Mouse (Mus musculus) liver (tissue): ENCODE data around the gene Fam187a.
A peak's percentile ranks its signal among the peaks of the same experiment; 100 is the strongest.

Source experiments
- DNase-seq: peaks from one replicate; pipeline ENCODE4 v3.0.0-alpha.2; 2020; ENCODE audit warnings: mixed read lengths

Fam187a gene

DNA sequence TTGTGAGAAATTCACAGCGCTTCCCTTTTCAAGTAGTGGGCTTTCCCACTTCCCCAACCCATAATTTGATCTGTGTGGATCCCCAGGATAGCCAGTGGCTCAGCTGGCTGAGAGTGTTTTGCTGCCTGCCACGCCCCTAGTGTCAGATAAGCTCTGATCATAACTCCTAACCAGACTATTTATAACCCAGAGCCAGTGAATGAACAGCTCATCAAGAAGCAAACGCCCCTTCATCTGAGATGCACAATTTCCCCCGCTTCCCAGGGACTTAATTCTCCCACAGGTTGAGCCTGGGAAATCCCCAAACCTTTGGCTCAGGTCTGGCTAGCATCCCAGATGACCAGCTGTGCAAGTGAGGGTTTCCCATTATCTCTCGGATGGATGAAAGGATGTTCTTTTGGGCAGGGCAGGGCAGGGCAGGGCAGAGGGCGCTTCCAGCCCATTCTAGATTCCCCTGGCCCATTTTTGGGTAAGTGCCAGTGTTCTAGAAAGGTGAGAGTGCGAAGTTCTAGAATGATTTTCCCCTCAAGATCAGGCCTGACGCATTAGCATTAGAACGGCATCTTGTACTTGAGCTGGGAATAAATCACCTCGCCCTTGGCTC, at the start of gene Fam187a:
Gene Fam187a (plus strand): TSS at position 554 of the 604 bp plus-strand sequence.
- DNase-seq, result no peak

DNA sequence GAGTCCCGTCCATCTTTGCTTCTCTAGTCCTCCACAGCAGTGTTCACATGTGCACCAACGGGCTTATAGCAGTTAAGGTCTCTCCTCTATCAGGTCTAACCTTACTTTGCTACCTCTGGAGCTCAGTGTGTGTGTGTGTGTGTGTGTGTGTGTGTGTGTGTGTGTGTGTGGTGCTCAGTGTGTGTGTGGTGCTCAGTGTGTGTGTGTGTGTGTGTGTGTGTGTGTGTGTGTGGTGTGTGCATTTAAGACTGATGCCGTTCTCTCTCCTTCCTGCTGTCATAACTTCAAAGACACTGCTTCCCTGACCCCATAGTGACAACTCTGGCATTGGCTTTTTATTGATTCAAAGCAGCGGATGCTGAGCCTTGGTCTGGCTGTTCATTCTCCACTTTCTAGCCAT, 49.4 kb upstream of the Fam187a start, which contains the start of gene Higd1b:
Gene Higd1b (plus strand): TSS at position 301 of the 400 bp plus-strand sequence.
- DNase-seq, result no peak

DNA sequence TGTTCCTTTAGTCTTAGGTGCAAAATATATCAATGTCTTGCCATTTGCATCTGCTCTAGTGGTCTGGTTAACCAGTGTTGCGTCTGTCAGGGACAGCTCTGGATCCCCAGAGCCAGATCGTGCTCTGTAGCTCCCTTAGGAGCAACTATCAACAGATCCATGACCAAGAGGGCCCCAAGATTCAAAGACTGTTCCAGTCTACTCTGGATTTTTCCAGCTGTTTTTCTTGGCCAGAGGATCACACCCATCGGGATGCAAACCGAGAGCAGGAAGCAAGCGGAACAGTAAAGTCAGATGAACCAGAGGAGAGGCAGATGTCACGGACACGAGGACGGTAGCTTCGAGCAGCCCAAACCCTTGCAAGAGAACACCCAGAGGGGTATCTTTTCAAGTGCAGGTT, 48.8 kb upstream of the Fam187a start:
- no peak for DNase-seq

DNA sequence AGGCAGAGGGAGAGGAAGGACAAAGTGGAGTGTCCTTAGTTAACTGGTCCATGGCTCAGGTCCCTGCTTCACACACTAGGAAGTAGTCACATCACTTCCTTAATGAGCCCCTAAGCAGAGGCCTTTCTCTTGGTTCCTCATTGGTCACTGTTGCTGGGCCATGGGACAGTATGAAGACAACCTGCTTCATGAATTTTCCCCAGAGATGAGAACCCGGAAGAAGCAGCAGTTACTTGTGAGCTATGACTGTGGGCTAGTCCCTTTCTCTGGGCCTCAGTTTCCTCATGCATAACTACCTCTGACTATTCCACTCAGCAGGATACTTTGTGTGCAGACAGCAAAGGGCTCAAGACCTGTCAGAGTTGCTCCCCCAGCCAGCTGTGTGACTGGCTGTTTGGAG, 47.6 kb upstream of the Fam187a start:
- DNase-seq, result no peak

DNA sequence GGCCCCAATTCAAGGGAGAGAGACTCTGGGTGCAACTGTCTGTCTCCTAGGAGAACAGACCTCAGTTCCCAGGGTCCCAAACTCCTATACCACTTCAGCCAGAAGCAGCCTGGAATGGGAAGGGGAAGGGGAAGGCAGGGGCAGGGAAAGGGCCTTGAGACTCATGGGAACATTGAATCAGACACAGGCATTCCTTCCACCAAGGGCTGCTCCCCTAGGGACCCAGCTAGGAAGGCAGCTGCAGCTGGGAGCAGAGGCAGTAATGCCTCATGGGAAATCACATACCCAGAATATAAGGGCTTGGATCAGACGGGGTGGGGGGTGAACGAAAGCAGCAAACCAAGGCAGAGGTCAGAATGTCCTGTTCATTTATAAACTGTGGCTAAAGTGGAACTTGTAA, 46.8 kb upstream of the Fam187a start:
- DNase-seq, result no peak

DNA sequence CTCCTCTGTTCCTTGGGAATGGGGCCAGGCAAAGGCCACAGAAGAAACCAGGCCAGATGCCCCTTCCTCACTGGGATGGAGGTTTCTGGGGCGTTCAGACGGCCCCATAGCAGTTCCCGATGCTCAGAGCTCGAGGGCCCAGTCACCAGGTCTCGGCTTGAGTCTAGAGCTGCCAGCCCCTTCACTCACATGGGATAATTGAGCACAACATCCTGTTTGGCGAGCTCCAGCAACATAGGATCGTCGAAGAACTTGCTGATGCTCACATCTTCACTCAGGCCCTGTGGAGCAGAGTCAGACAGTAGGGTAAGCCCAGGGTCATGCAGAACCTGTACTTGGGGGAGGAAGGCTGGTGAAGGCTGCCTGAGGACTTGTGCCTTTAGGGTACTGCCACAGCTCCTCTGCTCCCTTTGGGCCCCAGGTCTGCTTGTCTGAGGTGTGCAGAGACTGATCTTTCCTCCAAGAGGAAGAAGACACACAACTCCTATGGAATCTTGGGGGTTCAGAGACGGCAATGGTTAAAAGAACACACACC, 46.3 kb upstream of the Fam187a start:
- DNase-seq, result no peak

DNA sequence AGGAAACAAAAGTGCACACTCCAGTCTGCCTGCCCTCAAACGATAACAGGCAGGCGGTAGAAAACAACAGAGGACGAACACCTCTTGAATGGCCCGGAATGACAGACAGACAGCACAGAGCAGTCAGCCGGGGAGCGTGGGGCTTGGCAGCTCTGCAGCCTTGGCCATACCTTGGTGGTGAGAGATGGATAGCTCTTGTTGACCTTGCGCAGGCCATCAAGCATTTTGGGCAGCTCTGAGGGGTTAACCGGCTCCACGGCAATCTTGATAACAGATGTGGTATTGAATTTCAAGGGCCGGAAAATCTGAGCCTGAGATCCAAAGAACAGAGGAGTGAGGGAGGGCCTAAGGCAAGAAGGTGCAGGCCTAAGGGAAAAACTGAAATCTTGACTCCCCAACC, 39.0 kb upstream of the Fam187a start:
- DNase-seq, result no peak

DNA sequence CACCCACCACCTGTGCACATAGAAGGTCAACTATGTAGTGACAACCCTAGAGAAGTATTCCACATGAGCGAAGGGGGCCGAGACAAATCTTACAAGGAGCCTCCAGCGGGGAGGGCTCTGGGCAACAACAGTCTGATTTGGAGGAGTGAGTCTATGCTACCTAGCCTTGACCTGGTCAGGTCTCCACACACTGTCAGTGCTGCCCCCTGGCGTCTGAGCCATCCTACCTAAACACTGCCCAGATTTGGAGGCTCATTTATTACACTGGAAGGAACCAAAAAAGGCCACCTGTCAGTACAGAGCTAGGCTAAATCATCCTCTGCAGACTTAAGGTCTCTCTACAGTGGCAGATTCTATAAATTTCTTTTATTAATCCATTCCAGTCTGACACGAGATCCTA, 33.1 kb upstream of the Fam187a start:
- DNase-seq, result peak; percentile 61

DNA sequence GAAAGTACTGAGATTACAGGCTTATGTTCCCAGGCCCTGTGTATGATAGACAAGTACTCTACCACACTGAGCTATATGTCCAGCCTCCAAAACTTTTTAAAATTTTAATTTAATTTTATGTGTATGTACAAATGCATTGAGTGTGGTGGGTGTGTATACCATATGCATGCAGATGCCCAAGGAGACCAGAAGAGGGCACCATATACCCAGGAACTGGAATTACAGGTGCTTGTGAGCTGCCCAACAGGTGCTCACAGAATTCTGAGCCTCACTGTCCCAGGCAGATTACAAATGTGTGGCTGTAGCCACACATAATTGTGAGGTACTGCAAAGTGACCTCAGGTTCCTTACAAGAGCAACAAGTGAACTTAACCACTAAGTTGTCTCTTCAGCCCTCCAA, 31.2 kb upstream of the Fam187a start:
- DNase-seq, result no peak

DNA sequence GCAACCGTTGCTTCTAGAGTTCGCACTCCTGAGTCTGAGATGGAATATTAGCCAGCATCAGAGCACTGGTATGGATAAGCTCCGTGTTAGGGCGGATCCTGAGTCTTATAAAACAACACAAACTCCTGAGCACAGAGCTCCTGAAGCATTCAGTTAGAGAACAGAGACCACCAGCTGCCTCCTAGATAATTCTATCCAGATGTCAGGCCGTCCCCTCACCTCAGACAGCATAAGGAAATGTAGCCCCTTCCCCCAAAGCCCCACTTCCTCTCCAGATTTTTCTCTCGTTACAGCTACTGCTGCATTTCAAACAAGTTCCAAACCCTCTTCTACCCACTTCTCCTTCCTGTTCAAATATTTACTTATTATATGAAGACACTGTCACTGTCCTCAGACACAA, 29.0 kb upstream of the Fam187a start:
- no peak for DNase-seq

DNA sequence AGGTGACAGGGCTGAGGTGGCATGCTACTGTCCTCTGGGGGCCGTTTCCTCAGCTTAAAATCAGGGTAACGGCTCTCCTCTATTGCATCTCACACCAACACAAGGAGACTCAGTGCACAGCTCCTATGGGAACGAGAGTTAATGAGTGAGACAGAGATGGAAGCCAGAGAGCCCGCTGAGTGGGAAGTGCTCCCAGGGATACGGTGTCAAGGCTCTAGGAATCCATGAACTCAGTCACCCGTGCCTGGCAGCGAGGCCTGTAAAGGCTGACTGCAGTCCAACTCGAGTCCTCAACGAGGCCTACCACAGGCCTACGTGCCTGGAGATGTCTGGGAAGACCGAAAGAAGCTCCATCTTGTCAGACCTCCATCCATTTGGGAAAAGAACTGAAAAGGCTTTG, 26.0 kb upstream of the Fam187a start:
- no peak for DNase-seq

DNA sequence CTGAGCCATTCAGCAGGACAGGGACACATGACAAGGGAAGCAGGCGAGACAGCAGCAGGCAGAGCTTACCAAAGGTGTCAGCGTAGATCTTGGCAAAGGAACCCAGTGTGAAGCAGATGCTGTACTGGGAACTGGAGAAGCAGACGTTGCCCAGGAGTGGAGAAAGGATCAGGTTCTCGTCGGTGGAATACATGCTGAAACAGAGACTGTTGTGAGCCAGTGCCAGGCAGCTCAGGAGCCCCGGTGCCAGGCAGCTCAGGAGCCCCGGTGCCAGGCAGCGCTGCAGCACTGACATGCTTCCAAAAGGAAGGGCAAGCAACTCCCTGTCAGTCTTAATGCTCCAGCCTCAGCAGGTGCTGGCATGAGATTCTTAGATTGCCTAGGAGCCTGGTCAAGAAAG, 25.0 kb upstream of the Fam187a start:
- DNase-seq, result no peak

DNA sequence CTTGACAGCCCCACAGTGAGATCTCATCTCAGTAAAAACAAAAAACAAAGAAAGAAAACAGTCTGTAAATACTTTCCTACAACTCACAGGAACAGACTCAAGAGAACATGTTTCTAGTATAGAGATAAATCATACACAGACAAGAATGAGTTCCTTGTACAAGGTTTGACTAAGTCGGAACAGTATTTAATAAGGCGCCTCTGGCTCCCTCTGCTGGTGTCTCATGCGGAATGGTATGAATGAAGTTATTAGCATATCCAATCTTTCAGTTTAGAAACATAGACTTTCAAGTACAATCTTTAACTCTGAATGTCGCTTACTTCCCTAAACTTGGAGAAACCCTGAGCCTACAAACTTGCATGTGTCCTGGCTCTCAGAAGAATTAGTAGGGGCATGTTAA, 20.7 kb upstream of the Fam187a start:
- DNase-seq, result peak; percentile 65

DNA sequence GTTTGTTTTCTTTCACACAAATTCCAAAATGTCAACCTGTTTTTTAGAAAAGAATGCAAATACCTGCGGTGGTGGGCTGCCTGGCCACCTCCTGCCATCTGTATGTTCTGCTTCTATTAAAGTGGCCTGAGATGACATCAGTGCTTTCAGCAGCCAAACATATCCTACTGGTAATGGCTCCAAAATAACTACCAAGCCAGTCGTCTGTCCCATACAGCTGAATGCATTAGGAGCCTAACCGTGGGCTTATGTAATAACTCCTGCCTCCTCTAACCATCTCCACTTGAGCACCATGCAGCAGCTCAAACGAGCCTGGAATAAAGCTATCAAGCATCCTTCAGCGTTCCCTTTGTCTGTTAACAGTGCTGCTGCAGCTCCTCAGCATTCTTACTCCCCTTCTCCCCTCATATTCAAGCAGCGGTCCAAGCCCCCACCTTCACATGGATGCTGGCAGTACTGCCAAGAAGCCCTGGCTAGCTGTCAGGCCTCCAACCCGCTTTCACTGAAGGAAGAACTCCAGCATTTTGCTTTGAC, 10.1 kb upstream of the Fam187a start:
- DNase-seq, result no peak

DNA sequence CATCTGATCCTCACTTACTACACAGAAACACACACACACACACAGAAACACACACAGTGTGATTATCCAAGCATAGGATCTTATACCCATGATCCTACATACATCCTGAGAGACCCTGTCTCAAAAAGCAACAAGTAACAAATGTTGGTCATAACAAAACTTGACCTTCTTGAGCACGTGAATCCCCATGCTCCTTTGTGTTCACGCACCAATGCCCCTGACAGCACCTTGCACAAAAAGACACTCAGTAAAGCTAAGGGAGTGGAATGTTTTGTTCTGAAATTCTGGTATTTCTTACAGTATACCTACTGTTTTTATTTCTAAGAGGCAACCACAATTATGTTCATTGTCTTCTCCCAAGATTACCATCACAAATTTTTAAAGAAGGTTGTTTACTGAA, 5.4 kb upstream of the Fam187a start:
- no peak for DNase-seq

DNA sequence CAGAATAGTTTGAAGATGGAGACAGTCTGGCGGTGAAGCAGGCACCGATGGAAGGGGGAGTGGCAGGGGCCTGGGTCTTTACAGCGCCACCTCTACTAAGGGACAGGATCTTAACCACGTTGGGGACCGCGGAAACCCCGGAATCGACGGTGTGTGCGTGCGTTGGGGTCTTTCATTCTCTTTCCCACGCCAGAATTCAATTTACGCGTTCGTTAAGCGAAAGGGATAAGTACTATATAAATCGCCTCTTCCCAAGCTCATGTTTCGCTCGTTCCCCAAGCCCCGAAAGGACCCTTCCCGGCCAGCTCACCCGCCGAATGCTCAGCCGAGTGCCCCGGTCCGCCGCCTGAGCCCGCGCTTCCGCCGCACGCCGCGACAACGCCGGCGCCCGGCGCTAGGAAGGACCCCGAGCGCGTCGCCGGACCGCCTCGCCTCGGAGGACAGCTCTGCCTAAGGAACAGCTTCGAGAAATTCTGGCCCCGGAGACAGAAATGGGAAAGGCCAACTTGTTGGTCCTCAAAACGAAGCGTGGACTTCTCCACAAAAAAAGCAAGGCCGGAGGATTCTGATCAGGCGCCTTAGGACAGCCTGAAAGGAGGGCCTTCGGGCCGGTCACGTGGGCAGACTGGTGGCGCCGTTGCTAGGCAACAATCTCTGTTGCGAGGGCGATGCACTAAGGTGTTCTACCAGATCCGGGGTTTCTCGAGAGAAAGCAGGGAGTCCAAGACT, 4.2 kb upstream of the Fam187a start, which contains the start of the genes Eftud2 and Ccdc103:
Gene Eftud2 (minus strand): TSS at position 401 of the 729 bp plus-strand sequence.
Gene Ccdc103 (plus strand): TSS at position 620 of the 729 bp plus-strand sequence.
- DNase-seq, result peak; percentile 95

DNA sequence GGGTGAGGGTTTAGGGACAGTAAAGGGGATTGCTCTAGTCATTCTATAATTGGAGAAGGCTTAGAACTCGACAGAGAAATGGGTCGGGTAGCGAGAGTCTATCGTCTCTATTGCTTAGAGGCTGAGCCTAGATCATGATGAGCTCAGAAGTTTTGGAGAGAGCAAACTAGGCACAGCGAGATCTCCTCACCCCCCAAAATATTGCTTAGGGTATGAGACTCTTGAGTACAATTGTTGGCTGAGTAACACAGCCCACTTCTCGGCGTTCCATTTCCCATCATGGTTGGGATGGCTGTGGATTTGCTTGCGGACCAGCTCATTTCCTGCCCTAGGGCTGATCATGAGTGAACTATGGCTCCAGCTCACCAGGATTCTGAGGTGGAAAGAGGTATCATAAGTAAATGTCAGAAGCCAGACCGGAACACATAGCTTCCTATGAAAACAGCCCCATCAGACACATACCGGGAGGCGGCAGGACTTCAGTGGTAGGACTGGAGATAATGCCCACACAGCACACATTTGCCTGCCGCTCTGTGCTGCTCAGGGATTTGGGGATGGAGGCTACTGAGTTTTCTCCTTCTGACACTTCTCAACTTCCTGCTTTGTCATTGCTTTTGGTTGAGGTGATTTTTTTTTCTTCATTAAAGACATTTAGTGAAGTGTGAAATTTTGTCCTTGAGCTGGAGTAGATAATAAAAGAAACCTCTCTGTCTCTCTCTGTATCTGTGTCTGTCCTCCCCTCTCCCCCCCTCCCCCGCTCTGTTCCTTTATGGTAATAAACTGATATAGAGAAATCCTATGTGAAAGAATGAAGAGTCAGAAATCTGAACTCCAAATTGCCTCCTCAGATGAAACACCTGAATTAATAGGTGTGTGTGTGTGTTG, 3.4 kb upstream of the Fam187a start:
- DNase-seq, result peak; percentile 44

DNA sequence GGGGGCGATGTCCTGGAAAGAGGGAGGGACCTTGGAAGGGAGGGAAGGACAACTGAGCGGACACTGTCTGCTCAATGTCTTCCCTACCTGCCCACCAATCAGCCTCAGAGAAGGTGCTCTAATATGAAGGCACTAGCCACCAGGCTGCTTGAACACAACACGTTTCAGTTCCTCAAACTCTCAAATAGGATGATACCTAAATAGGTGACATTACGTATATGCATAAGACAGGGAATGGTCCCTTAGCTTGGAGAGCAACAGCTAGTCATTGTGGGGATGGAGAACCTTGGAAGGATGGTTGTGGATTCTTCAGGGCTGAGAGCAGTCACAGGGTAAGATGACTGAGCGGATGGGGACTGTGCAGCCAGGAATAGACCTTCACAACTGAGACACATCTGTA, 2.5 kb downstream of the Fam187a start:
- DNase-seq, result no peak

DNA sequence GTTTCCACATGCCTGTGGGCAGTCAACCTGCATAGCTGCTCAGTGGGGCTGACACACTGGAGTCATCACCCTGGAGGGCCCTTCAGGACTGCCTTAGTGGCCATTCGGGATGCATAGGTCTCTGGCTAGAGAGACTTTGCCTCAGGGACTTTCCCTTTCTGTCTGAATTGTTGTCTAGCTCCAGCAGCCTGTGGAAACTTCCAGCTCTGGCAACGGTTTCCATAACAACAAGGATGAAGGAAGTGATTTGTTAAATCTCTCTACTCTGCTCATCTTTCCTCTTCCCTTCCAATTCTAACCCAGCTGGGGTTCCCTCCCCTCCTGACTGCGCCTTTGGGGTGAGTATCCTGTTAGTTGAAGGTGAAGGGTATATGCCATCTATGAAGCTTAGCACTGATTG, 3.2 kb downstream of the Fam187a start:
- no peak for DNase-seq

DNA sequence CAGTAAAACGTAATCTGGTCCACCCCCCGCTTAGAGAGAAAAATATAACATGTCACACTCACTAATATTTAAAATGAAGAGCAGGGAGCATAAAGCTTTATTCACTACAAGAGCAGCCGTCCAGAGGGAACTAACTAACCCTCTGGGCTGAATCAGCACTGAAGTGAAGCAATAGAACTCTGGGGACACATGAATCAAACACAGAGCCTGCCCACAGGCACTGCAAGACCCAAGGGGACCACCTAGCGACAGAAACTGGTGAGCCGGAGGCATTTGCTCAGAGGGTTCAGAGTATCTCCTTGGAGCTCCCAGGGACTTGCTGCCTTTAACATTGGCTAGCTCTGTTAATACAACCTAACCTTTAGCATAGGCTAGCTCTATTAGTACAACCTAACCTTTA, 5.1 kb downstream of the Fam187a start:
- DNase-seq, result no peak

DNA sequence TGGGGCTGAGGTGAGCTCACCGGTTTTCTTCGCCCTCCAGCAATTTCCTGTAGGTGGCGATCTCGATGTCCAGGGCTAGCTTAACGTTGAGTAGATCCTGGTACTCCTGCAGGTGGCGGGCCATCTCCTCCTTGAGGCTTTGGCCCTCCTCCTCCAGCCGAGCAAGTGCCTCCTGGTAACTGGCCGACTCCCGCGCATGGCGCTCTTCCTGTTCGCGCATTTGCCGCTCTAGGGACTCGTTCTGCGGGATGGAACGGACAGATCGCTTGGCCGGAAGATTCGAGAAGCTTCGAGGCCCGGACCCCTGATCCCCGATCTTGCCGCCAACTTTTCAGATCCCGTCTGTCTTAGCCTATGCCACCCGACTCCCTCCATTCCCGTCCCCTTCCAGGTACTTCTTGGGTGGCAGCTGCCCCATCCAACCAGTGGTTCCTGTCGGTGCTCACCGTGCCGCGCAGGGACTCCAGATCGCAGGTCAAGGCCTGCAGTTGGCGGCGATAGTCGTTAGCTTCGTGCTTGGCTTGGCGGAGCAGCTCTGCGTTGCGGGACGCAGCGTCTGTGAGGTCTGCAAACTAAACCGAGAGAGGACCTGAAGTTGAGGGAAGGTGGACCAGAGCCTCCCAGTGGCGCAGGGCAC, 8.2 kb downstream of the Fam187a start:
- DNase-seq, result peak; percentile 91

DNA sequence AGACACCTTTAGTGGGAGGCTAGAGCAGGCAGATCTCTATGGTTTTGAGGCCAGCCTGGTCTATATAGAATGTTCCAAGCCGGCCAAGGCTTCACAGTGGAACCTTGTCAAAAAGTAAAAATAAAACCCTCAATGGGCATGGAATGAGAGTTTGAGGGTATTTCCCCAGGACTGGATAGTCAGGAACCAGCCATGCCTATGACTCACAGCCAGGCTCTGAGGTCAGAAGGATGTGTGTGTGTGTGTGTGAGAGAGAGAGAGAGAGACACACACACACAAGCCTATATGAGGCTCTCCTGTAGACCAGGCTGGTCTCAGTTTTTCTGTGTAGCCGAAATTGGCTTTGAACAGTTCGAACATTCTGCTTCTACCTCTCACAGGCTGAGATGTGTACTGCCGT, 9.7 kb downstream of the Fam187a start:
- DNase-seq, result no peak

DNA sequence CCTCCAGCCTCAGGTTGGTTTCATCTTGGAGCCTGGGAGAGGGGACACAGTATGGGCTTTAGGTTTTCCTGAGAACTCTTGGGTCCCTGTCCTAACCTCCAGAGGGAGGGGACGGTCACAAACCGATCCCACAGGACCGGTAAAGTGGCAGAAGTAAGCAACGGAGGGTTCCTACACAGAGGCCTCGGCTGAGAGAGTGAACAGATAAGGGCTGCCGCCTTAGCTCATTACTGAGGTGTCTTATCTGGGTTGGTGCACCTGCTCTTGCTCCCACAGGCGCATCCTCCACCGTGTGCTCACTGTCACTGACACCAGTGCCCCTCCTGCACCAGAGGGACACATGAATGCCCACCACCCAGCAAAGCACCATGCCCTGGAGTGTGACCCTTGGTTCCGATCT, 10.8 kb downstream of the Fam187a start:
- DNase-seq, result peak; percentile 87
